Mouse (Mus musculus) right cerebral cortex, postnatal 25 days (tissue): Measurements from ENCODE around the gene Dnttip1.

Experiments used
- DNase-seq: peaks from one replicate; pipeline ENCODE4 v3.0.0; 2022

Gene Dnttip1

GRCm38 (mm10) chr2:164757841-164758240 is 12.1 kb downstream of the Dnttip1 start:
- DNase-seq: no peak

GRCm38 (mm10) chr2:164758692-164759091 is 12.9 kb downstream of the Dnttip1 start:
- no peak for DNase-seq

- DNase-seq: no peak
These were observed 14.5 kb downstream of the Dnttip1 start for GRCm38 (mm10) chr2:164760059-164760833.

GRCm38 (mm10) chr2:164761502-164761901 is 15.7 kb downstream of the Dnttip1 start:
- no peak for DNase-seq

- DNase-seq: no peak
These were observed 16.2 kb downstream of the Dnttip1 start for GRCm38 (mm10) chr2:164761971-164762370.

GRCm38 (mm10) chr2:164762593-164762992 is 16.8 kb downstream of the Dnttip1 start:
- DNase-seq: no peak

GRCm38 (mm10) chr2:164765841-164766240 is 20.1 kb downstream of the Dnttip1 start:
- DNase-seq: no peak

GRCm38 (mm10) chr2:164767812-164768540 is 22.2 kb downstream of the Dnttip1 start:
- DNase-seq: no peak

- DNase-seq: peak; percentile 99
These were observed 23.7 kb downstream of the Dnttip1 start, which contains the start of gene Ube2c for GRCm38 (mm10) chr2:164769258-164770037. TSS of gene Ube2c (plus strand) at chr2:164769898.

- DNase-seq: no peak
These were observed 24.5 kb downstream of the Dnttip1 start for GRCm38 (mm10) chr2:164770279-164770678.

- no peak for DNase-seq
These were observed 25.3 kb downstream of the Dnttip1 start for GRCm38 (mm10) chr2:164771123-164771522.

GRCm38 (mm10) chr2:164773229-164773988 is 27.6 kb downstream of the Dnttip1 start:
- no peak for DNase-seq

- DNase-seq: no peak
These were observed 28.2 kb downstream of the Dnttip1 start for GRCm38 (mm10) chr2:164773989-164774364.

- DNase-seq: no peak
These were observed 30.3 kb downstream of the Dnttip1 start for GRCm38 (mm10) chr2:164776130-164776529.

GRCm38 (mm10) chr2:164776801-164777200 is 31.0 kb downstream of the Dnttip1 start:
- DNase-seq: no peak

- no peak for DNase-seq
These were observed 31.6 kb downstream of the Dnttip1 start for GRCm38 (mm10) chr2:164777246-164778014.

GRCm38 (mm10) chr2:164778015-164778287 is 32.2 kb downstream of the Dnttip1 start:
- no peak for DNase-seq

- DNase-seq: no peak
These were observed 33.0 kb downstream of the Dnttip1 start for GRCm38 (mm10) chr2:164778809-164779208.

GRCm38 (mm10) chr2:164779481-164780086 is 33.8 kb downstream of the Dnttip1 start, which contains the start of gene Tnnc2:
TSS of gene Tnnc2 (minus strand) at chr2:164779967.
- DNase-seq: no peak

- no peak for DNase-seq
These were observed 36.1 kb downstream of the Dnttip1 start for GRCm38 (mm10) chr2:164781876-164782275.

- DNase-seq: no peak
These were observed 38.3 kb downstream of the Dnttip1 start for GRCm38 (mm10) chr2:164783926-164784581.
